Mouse (Mus musculus) bone marrow, adult 2 months (tissue): Measurements from ENCODE around the gene Cdk5rap2.

Experiments
- CTCF ChIP-seq: fragments of 200-500 bp; IDR thresholded peaks from 2 replicates; pipeline ENCODE4 v1.5.1; 2011; ENCODE audit warnings: low read length, control low read depth; ENCODE audit not compliant: control insufficient read depth, insufficient read depth
- POLR2A ChIP-seq: fragments of 200-500 bp; IDR thresholded peaks from 2 replicates; pipeline ENCODE4 v1.6.1; 2011; ENCODE audit warnings: low read depth, mild to moderate bottlenecking, control low read depth, low read length, borderline replicate concordance; ENCODE audit not compliant: control insufficient read depth

DNA sequence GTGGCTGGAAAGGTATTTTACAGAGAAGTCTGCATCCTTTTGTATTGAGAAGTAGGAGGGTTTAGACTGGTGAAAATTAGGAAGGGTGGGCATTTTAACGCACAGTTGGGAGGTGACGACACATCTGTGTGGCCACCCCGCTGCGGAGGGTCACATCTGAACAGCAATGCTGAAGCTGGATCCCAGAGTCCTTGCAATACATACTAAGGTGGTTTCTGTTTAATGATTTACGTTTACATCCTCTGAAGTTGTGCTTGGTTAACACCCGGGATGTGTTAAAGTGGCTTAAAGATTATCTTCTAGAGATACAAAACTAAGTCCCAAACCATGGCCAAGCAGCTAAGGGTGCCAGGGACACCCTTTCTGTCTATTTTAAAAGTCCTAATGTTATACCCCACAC is 171.4 kb downstream of the Cdk5rap2 start:
- TF ChIP-seq CTCF (no peak), POLR2A (no peak)
